Mouse (Mus musculus) olfactory bulb, adult 2 months (tissue): Measurements from ENCODE around the gene Ndrg3.
"Not testable (repeated sequence)": the region's sequence is repeated elsewhere in the genome, so short reads cannot be mapped to it uniquely, and the experiment has no call there.

Source experiments
- CTCF ChIP-seq: fragments of 200-500 bp; IDR thresholded peaks from 2 replicates; pipeline ENCODE4 v1.5.1; 2012; ENCODE audit warnings: low read depth, mild to moderate bottlenecking, low read length, moderate library complexity; ENCODE audit not compliant: insufficient read depth
- POLR2A ChIP-seq: fragments of 200-500 bp; IDR thresholded peaks from 2 replicates; pipeline ENCODE4 v1.6.1; 2012; ENCODE audit warnings: mild to moderate bottlenecking, low read depth, low read length, moderate library complexity; ENCODE audit not compliant: insufficient read depth

DNA sequence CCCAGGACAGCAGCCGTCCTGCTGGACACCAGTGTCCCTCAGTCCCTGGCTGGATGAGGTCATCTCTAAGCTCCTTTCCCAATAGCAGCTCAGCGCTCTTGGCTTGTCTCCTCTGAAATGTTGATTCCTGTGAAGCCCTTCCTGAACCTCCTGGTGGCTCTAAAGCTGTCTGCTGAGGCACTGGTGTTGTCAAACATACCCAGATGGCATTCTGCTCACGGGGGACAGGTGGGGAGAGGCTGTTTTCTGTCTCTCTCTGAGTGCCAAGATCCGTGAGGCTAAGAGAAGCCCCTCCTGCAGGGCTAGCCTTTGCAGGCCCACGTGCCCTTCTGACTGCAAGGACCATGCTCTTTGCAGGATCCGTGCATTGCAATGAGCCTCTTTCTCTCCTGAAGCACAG lies 51.9 kb downstream of the Ndrg3 start:
- not testable (repeated sequence) for TF ChIP-seq CTCF, POLR2A
